Mouse (Mus musculus) kidney, postnatal 36 days (tissue): ENCODE results near the gene Rac2.

ENCODE experiments used
- DNase-seq, 2 experiments: peaks; one replicate each; pipeline ENCODE4 v3.0.0; 2021 to 2022; ENCODE audit warnings: mixed read lengths in 2 of 2

Rac2 gene

DNA sequence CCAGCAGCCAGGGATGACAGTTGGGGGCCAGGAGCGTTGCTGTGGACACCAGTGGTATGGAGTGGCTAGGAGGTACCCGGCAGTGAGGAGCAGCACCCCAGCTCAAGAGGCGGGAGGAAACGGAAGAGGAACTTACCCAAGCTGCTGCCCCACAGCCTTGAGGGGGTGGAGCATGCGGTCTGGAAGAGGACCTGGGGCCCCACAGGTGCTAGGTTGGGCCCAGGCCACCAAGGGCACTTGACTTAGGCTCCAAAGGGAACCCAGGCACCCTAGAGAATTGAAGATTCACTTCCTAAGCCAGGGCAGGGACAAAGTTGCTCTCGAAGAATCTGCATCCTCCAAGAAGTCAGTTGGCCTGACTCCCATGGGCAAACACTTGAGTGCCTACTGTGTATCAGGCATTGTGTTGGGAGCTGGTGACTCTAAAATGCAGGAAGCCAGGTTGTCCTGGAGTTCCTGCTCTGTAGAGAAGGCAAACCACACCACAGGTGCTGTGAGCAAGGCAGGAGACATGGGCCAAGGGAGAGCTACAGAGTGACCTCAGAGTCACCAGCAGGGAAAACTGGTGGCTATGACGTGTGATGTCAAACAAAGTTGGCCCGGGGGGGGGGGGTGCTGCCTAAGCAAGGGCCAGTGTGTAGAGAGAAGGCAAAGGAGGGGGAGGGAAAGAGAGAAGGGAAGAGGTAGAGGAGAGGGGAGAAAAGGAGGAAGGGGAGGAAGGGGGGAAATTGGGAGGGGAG is at the start of gene Rac2:
Gene Rac2 (minus strand): TSS at position 126 of the 740 bp plus-strand sequence.
- peak in 1 of 2 experiments; percentile 19 for DNase-seq

DNA sequence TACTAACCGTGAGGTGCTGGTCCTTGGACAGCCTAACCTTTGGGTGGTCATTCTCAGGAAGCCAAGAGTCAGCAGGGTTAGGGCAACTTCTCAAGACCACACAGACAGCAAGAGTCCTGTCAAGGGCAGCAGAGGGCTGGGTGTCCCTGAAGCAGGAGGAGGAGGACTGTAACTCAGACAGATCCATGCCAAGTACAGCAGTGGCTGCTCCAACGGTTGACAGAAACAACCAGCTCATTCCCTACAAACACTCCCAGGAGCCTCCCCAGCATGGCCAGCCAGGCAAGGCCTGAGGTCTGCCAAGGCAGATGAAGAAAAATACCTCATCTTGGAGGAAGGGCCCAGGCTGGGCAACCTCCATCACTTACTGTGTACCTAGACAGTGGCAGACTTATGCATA is 44.4 kb upstream of the Rac2 start:
- DNase-seq: no peak

DNA sequence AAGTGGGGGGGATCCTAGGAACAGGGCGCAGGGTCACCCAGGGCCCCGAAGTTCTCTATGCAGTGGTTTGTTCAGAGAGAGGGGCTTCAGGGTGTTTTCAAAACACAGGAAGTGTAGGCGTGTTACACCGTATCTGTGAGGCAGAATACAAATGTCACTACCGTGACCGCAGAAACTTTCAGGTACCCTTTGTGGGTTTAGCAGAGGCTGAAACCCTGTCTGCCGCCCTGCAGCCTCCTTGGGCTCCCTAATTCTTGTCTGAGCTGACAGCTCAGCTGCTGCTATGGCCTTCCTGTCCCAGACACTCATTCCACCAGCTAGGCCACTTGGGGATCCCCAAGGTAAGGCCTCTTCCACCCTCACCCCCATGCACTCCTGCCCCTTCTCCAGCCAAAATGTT is 42.0 kb upstream of the Rac2 start:
- no peak for DNase-seq

- DNase-seq: peak in 1 of 2 experiments; percentile 17
These were observed 38.3 kb upstream of the Rac2 start for GRCm38 (mm10) chr15:78610705-78611462.

- no peak for DNase-seq
These were observed 34.9 kb upstream of the Rac2 start for GRCm38 (mm10) chr15:78607463-78607862.

GRCm38 (mm10) chr15:78606059-78606458 is 33.5 kb upstream of the Rac2 start:
- no peak for DNase-seq

- no peak for DNase-seq
These were observed 32.8 kb upstream of the Rac2 start for GRCm38 (mm10) chr15:78605371-78605791.

DNA sequence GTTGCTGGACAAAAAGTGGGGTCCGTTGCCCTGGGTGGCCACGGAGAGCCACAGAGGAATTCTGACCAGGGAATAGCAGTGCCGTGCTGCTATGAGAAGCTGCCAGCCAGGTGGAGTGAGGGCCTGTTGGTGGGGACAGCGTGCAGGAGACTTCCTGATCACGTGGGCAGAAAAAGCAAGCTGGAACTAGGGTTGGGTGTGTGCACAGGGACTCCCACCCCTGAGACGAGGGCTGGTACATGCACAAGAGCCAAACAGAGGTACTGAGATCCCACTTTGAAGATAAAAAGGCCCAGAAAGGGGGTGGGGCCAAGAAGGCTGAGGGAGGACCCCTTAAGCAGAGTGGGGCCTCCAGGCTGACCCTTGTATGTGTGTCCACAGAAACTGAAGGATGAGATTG is 31.7 kb upstream of the Rac2 start:
- no peak for DNase-seq

DNA sequence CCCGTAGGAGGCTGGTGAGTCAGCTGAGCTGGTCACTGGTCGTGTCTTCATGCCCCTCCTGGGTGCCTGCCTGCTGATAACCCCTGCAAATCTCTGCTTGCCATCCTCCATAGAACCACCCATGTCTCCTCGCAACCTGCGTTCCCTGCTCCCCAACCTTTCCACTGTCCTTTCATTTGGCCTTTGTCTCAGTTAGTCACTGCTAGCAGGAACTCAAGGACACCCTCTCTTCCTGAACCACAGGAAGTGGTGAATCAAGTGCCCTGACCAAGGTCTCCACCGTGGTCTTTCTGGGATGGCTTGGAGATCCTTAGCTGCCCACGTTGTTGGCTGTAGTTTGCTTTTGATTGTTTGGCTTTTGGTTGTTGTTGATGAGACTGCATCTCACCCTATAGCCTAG is 28.6 kb upstream of the Rac2 start:
- no peak for DNase-seq

DNA sequence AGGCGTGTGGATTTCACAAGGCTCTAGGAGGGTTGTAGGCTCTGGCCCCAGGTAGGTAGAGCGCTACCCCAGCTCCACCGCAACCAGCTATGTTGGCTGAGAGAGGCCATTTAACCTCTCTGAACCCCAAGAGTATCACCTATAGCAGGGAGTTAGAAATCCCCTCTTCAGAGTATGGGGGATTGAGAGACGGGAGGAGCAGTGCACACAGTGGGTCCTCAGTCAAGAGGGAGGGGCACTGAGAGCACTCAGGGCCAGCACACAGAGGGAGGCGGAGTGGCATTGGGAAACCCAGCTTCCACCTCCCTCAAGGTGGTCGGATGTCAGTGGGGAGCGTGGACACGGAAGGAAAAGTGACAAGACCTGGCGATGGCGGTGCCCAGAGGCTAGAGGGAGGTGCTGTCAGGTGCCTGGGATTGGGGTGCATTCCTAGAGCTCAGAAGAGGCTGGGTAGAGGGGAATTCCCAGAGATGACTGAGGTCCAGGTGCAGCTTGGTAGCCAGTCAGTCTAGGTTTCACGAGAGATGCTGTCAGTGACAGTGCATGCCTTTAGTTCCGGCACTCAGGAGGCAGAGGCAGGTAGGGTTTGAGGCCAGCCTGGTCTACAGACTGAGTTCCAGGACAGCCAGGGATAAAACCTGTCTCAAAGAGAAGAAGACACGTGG is 27.1 kb upstream of the Rac2 start:
- no peak for DNase-seq

DNA sequence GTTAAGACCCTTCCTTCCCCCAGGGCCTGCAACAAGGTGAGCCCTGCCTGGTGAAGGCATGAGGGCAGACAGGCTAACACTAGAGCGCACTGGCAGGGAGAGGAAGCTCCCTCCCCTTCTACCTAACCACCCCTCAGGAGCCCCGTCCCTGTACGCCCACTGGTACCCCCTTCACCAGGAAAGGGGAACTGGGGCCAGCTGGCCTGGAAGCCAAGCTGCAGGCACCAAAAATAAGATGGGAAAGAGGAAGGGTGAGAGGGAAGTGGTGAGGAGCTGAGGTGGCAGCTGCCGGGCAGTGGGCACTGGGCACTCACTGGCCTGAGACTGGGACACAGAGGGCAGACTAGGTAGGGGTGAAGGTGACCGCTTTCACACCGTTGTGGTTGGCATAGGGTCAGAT is 26.5 kb upstream of the Rac2 start:
- no peak for DNase-seq

DNA sequence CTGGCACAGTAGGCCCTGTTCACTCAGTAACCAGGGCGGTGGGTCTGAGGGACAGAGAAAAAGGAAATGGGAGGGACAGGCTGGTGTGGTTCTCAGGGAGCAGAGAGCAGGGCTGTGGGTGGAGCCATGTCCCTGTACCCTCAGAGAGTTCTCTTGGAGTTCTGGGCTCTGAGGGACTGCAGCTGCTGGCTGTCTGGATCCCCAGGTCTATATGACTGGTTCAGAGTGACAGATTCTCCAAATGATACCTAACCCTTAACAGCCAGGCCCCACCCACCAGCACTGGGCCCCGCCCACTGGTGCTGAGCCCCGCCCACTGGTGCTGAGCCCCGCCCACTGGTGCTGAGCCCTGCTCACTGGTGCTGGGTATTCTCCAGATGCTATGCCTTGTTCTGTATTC is 25.1 kb upstream of the Rac2 start:
- DNase-seq: peak; percentile 35 to 46

DNA sequence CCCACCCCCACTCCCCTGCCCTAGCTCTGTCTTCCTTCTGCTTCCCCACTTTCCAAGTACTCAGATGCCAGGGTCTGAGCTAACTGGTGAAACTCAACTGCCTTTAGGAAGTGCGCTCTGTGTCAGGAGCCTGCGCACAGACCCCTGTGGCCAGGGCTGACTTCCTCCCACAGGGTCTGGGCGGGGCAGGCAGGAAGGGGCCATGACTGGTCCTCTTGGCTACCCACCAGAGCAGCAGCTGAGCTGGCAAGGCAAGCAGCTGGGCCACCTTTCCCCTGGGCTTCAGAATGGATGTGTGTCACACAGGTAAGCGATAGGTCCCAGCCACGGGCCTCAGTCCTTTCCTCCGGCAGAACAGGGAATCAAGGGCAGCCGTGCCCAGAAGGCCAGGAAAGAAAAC is 24.3 kb upstream of the Rac2 start, which contains the start of gene Cyth4:
Gene Cyth4 (plus strand): TSS at position 134 of the 400 bp plus-strand sequence.
- DNase-seq: peak; percentile 55 to 68

DNA sequence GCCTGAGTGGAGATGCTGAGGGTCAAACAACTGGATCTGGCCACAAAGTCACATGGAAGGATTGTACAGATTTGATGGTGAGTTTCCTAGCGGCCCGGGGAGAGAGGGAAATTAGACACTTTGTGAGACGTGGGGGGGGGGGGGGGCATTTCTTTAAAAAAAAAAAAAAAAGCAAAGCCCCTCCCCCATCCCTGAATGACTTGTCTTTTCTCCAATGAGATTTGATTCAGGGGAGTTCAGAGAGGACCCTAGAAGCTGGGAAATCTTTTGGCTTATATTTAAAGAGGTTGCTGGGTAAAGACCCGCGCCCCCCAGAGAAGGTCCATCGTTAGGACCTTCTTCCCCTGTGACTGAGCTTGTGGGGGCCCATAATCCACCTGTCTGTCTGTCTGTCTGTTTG is 23.9 kb upstream of the Rac2 start:
- DNase-seq: no peak

GRCm38 (mm10) chr15:78595468-78595867 is 22.9 kb upstream of the Rac2 start:
- no peak for DNase-seq

DNA sequence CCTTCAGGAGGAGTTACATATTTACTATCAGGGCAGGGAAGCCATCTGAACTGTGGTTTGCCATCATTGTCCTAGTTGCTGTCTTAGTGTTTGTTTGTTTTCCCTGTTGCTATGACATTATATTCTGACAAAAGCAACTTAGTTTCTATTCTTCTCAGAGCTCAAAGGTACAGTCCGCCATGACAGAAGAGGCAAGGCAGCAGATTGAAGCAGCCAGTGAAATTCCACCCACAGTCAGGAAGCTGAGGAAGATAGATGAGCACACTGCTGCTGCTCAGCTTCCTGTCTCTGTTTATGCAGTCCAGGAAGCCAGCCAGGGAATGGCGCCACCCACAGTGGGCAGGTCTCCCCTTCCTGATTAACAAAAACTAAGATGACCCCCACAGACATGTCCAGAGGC is 22.2 kb upstream of the Rac2 start:
- DNase-seq: peak in 1 of 2 experiments; percentile 27

DNA sequence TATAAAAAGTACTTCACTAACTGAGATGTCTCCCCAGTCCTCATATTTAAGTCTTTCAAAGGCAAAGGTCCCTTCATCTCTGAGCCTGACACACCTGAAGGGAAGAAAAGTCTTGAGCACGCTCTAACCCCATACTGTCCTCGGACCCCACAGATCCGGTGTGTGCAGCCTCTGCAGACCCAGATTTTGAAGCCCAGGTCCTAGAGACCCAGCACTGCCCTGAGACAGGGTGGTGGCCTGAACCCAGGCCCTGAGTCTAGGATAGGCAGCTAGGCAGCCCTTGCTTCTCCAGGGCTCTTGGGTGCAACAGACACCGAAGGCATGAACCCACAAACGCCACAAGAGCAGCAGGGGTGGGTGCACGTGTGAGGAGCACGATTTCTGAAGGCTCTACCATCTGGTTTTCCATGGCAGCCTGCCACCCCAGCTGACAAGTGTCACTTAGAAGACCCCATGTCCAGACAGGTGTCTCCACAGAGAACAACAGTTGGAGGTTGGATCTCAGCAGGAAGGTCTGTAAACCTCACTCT is 21.4 kb upstream of the Rac2 start:
- no peak for DNase-seq

DNA sequence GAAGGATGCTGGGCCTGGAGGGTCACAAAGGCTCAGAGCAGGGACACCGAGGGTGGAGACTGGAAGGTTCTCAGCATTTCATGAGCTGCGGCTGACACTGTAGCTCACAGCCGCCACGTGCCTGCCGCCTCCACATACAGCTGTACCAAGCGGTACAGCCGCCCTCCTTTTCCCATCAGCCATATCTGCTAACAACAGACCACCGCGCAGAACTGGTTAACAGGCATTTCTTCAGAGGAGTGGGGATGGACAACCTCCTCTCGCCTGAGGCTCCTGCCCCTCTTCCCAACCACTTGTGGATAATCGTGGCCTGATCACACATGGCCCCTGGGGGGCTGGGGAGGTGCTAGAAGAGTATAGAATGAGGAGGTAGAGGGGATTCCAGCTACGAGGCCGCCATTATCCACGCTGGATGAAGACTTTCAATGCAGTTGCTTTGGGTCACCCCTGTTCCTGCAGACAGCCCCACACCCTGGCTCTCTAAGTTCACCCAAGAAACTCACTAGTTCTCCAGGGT is 19.9 kb upstream of the Rac2 start:
- no peak for DNase-seq

- no peak for DNase-seq
These were observed 19.3 kb upstream of the Rac2 start for GRCm38 (mm10) chr15:78591680-78592451.

GRCm38 (mm10) chr15:78590785-78591184 is 18.2 kb upstream of the Rac2 start:
- DNase-seq: no peak

DNA sequence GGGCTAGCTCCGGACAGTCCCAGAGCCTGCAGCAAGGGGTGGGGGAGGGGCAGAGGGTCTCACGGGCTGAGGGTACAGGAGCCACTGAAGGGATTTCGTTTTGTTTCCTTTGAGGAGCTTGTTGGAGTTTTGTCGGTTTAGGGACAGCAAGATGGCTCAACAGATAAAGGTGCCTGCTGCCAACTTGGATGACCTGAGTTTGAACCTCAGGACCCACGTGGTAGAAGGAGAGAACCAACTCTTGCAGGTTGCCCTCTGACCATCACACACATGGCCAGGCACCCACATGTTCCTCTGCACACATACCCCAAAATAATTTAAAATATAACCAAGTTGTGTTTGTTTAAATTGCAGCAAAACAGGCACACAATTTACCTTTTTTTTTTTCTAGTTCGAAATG is 17.4 kb upstream of the Rac2 start:
- DNase-seq: no peak

DNA sequence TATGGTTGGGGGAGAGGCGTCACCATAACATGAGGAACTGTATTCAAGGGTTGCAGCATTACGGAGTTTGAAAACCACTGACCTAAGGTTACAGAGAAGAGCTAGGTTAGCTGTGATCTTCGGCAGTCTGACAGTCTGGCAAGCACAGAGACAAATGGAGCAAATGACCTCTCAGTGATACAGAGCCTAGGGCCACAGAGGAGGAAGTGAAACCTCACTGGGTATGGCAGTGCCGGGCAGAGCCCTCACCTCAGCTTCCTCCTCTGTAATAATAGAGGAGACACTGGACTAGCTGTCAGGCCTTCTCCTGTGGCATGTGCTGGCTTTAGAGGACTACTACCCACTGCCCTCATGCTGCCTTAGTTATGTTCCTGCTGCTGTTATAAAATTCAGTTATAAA is 16.3 kb upstream of the Rac2 start:
- peak in 1 of 2 experiments; percentile 16 for DNase-seq
